Mouse (Mus musculus) megakaryocyte-erythroid progenitor cell, adult 5 weeks (primary cell): Measurements from ENCODE around the gene Car1. TPM values are rescaled to one million over a fixed set of nuclear protein-coding genes. Genes with fewer than 3 reads are reported as not detected.

Experiments used
- polyA plus RNA-seq: library from polyadenylated mRNA; stranded (reverse); fragments of >175 nt; gene quantifications from 2 replicates; pipeline ENCODE4 v1.2.3, GENCODE M21; 2012

Gene Car1
- 85.1 and 108 TPM in 2 replicates for polyA plus RNA-seq

DNA sequence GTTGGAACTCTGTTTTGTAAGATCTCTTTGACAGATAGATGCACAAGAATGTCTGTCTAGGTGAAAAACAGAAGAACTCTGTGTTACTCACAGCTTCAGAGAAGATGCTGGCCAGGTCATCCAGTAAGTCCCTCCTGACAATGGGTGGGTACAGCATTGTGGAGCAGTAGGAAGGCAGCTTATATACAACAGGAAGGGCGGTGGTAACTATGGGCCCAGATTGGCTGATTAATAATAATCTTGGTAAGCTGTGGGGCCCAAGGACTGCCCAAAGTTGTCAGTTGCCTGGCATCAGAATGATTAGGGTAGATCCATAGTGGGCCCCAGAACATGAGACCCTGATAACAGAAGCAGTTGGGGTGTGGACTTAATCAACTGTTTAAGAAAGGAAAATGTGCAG, at the start of gene Car1:
Gene Car1 (minus strand): TSS at position 158 of the 400 bp plus-strand sequence.

Other genes with a start within 250 kb of the Car1 start
- 20.3 and 21.2 TPM in 2 replicates for gene 1810022K09Rik, start 197.1 kb downstream of the Car1 start, polyA plus RNA-seq
- 0.47 and 0.91 TPM in 2 replicates for gene Car13, start 166.6 kb downstream of the Car1 start, polyA plus RNA-seq
- gene Car3, start 55.1 kb upstream of the Car1 start, polyA plus RNA-seq = 5.7 and 7.6 TPM in 2 replicates
- 161 and 201 TPM in 2 replicates for gene Car2, start 77.9 kb upstream of the Car1 start, polyA plus RNA-seq